Mouse (Mus musculus): Measurements from ENCODE around the gene Utp14b. TPM values are rescaled to one million over a fixed set of nuclear protein-coding genes. Genes with fewer than 3 reads are reported as not detected.

Gene Utp14b
- polyA plus RNA-seq, 1 experiment from 2014 or later: 5.8 TPM

GRCm38 (mm10) chr1:78665954-78666499 lies 8.2 kb downstream of the Utp14b start:
- no peak overlapping the region for H3K27ac ChIP-seq (ENCODE audit: low read depth)
- 97% methylated on average over 9 of the region's 9 CpGs for WGBS
- H3K27me3 ChIP-seq (replicated peaks; ENCODE audit: control insufficient read depth, insufficient read depth, low read length): no peaks in the 10 kb centered on the region
- ATAC-seq (replicated peaks; ENCODE audit: low FRiP score, low TSS enrichment, low read depth) (no peak), DNase-seq (ENCODE audit: low spot score) (peak; percentile 6)
- peaks cover 47% of the 10 kb centered on the region for H3K36me3 ChIP-seq (ENCODE audit: control insufficient read depth, insufficient read depth, low read length)
- no peak overlapping the region for H3K4me2 ChIP-seq (ENCODE audit: low read length)
- H3K4me3 ChIP-seq (ENCODE audit: low read depth, low read length): no peak overlapping the region
- H3K9ac ChIP-seq (ENCODE audit: low read length): no peak overlapping the region
- peaks cover 11% of the 10 kb centered on the region; the same call in 1 of the 2 replicates for H3K4me1 ChIP-seq (replicated peaks; ENCODE audit: control insufficient read depth, insufficient read depth, low read length)
- H3K9me3 ChIP-seq (ENCODE audit: control insufficient read depth, low read length): no peaks in the 10 kb centered on the region

DNA sequence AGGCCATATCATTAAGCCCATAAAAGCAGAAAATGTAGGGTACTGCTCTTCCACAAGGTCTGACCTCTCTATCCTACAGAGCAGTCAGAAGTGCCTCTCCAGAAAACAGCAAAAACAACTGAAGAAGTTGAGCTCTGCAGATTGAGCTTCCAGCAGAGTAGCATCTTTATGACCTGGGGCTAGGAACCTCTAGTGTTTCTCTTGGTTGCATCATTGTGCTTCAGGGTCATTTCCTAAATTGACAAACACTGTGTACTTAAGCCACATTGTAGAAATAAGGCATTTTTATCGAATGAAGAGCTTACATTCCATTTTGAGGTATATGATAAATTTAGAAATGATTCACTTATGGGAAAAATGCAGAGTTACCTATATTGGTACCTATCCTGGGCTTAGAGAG lies 8.7 kb downstream of the Utp14b start:
- no peaks in the 10 kb centered on the region for H3K27me3 ChIP-seq (replicated peaks; ENCODE audit: control insufficient read depth, insufficient read depth, low read length)
- no peak overlapping the region for H3K27ac ChIP-seq (ENCODE audit: low read depth)
- H3K4me3 ChIP-seq (ENCODE audit: low read depth, low read length): no peak overlapping the region
- no peak for ATAC-seq (replicated peaks; ENCODE audit: low FRiP score, low TSS enrichment, low read depth)
- no peak overlapping the region for H3K4me2 ChIP-seq (ENCODE audit: low read length)
- WGBS: 88% methylated on average over 1 of the region's 1 CpGs
- H3K9me3 ChIP-seq (ENCODE audit: control insufficient read depth, low read length): no peaks in the 10 kb centered on the region
- peaks cover 5% of the 10 kb centered on the region; the same call in 1 of the 2 replicates for H3K4me1 ChIP-seq (replicated peaks; ENCODE audit: control insufficient read depth, insufficient read depth, low read length)
- DNase-seq (ENCODE audit: low spot score): no peak
- H3K9ac ChIP-seq (ENCODE audit: low read length): no peak overlapping the region
- H3K36me3 ChIP-seq (ENCODE audit: control insufficient read depth, insufficient read depth, low read length): peaks cover 47% of the 10 kb centered on the region

DNA sequence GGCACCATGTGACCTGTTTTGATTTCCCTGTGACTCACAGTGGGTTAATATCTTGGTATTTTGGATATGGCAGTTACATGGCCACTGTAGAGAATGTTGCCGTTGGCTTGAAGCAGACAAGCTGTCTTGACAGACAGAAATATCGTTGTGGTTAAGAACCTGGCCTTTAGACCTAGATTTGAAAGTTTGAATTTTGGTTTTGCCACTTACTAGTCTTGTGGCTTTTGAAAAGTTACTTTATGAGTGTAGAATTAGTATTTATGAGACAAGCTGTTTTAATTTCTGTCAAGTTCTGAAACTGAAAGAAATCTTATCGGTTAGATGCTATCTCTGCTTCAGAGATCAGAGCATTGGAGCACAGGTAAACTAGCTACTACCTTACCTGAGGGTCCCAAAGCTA lies 24.5 kb downstream of the Utp14b start:
- Histone ChIP-seq H3K9ac (ENCODE audit: low read length) (no peak overlapping the region), H3K9me3 (ENCODE audit: control insufficient read depth, low read length) (no peaks in the 10 kb centered on the region), H3K4me3 (ENCODE audit: low read depth, low read length) (no peak overlapping the region), H3K36me3 (ENCODE audit: control insufficient read depth, insufficient read depth, low read length) (peaks cover 11% of the 10 kb centered on the region), H3K27ac (ENCODE audit: low read depth) (no peak overlapping the region), H3K27me3 (replicated peaks; ENCODE audit: control insufficient read depth, insufficient read depth, low read length) (no peaks in the 10 kb centered on the region), H3K4me1 (replicated peaks; ENCODE audit: control insufficient read depth, insufficient read depth, low read length) (no peaks in the 10 kb centered on the region), H3K4me2 (ENCODE audit: low read length) (no peak overlapping the region)
- DNase-seq (ENCODE audit: low spot score) (no peak), ATAC-seq (replicated peaks; ENCODE audit: low FRiP score, low TSS enrichment, low read depth) (no peak)
- WGBS: 88% methylated on average over 3 of the region's 3 CpGs

DNA sequence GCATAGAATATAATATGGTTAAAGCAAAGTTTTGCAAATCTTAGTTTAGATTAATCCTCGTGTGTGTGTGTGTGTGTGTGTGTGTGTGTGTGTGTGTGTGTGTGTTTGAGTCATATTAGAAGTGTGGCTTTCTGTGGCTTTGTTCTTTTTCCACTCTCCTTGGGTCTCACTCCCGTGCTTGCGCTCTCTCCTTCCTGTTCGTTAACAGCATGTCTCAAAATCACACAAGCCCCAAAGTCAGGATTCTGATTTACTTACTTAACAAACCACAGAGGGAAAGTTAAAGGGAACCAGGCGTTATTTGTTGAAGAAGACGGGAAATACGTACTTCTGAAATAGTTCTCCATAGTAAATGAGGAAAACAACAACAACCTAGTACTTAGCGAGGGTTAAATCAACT lies 26.3 kb downstream of the Utp14b start:
- ATAC-seq (replicated peaks; ENCODE audit: low FRiP score, low TSS enrichment, low read depth) (no peak), DNase-seq (ENCODE audit: low spot score) (no peak)
- Histone ChIP-seq H3K36me3 (ENCODE audit: control insufficient read depth, insufficient read depth, low read length) (peaks cover 22% of the 10 kb centered on the region), H3K9ac (ENCODE audit: low read length) (no peak overlapping the region), H3K27me3 (replicated peaks; ENCODE audit: control insufficient read depth, insufficient read depth, low read length) (no peaks in the 10 kb centered on the region), H3K4me3 (ENCODE audit: low read depth, low read length) (no peak overlapping the region), H3K4me1 (replicated peaks; ENCODE audit: control insufficient read depth, insufficient read depth, low read length) (no peaks in the 10 kb centered on the region), H3K4me2 (ENCODE audit: low read length) (no peak overlapping the region), H3K27ac (ENCODE audit: low read depth) (no peak overlapping the region), H3K9me3 (ENCODE audit: control insufficient read depth, low read length) (no peaks in the 10 kb centered on the region)
- 83% methylated on average over 8 of the region's 8 CpGs for WGBS

DNA sequence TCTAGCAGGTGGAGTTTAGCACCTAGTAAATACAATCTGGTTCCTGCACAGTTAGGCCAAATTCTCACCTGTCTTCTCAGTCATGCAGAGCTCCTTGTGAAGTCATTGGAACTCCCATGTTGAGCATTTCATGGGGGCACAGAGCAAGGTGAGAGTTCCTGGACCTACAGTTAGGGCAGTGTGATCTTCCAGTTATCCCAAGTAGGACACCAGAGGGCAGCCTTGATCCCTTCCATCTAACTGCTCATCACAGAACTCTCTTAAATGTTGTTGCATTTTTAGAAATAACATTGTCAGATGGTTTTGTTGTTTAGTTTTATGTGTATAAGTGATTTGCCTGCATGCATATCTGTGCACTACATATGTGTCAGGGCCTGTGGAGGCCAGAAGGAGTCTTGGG lies 29.0 kb downstream of the Utp14b start:
- H3K4me3 ChIP-seq (ENCODE audit: low read depth, low read length): no peak overlapping the region
- H3K9me3 ChIP-seq (ENCODE audit: control insufficient read depth, low read length): no peaks in the 10 kb centered on the region
- no peak overlapping the region for H3K9ac ChIP-seq (ENCODE audit: low read length)
- DNase-seq (ENCODE audit: low spot score) (no peak), ATAC-seq (replicated peaks; ENCODE audit: low FRiP score, low TSS enrichment, low read depth) (no peak)
- H3K4me1 ChIP-seq (replicated peaks; ENCODE audit: control insufficient read depth, insufficient read depth, low read length): no peaks in the 10 kb centered on the region
- H3K27me3 ChIP-seq (replicated peaks; ENCODE audit: control insufficient read depth, insufficient read depth, low read length): no peaks in the 10 kb centered on the region
- no peak overlapping the region for H3K4me2 ChIP-seq (ENCODE audit: low read length)
- peaks cover 38% of the 10 kb centered on the region for H3K36me3 ChIP-seq (ENCODE audit: control insufficient read depth, insufficient read depth, low read length)
- no peak overlapping the region for H3K27ac ChIP-seq (ENCODE audit: low read depth)

DNA sequence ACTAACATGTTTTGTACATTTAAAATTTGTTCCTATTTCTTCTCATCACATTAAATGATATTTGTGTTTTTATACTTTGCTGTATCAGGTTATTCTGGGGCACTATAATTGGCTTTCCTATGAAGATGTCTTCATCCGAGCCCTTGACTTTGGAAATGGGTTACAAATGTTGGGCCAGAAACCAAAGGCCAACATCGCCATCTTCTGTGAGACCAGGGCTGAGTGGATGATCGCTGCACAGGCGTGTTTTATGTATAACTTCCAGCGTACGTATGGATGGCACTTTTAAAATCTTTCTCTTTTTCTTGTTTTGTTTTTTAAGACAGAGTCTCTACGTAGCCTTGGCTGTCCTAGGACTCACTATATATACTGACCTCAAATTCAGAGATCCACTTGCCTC lies 30.3 kb downstream of the Utp14b start:
- Histone ChIP-seq H3K9ac (ENCODE audit: low read length) (no peak overlapping the region), H3K4me2 (ENCODE audit: low read length) (no peak overlapping the region), H3K27ac (ENCODE audit: low read depth) (no peak overlapping the region), H3K27me3 (replicated peaks; ENCODE audit: control insufficient read depth, insufficient read depth, low read length) (no peaks in the 10 kb centered on the region), H3K4me1 (replicated peaks; ENCODE audit: control insufficient read depth, insufficient read depth, low read length) (no peaks in the 10 kb centered on the region), H3K36me3 (ENCODE audit: control insufficient read depth, insufficient read depth, low read length) (peaks cover 43% of the 10 kb centered on the region), H3K4me3 (ENCODE audit: low read depth, low read length) (no peak overlapping the region), H3K9me3 (ENCODE audit: control insufficient read depth, low read length) (no peaks in the 10 kb centered on the region)
- DNase-seq (ENCODE audit: low spot score) (no peak), ATAC-seq (replicated peaks; ENCODE audit: low FRiP score, low TSS enrichment, low read depth) (no peak)
- WGBS: 90% methylated on average over 7 of the region's 7 CpGs

DNA sequence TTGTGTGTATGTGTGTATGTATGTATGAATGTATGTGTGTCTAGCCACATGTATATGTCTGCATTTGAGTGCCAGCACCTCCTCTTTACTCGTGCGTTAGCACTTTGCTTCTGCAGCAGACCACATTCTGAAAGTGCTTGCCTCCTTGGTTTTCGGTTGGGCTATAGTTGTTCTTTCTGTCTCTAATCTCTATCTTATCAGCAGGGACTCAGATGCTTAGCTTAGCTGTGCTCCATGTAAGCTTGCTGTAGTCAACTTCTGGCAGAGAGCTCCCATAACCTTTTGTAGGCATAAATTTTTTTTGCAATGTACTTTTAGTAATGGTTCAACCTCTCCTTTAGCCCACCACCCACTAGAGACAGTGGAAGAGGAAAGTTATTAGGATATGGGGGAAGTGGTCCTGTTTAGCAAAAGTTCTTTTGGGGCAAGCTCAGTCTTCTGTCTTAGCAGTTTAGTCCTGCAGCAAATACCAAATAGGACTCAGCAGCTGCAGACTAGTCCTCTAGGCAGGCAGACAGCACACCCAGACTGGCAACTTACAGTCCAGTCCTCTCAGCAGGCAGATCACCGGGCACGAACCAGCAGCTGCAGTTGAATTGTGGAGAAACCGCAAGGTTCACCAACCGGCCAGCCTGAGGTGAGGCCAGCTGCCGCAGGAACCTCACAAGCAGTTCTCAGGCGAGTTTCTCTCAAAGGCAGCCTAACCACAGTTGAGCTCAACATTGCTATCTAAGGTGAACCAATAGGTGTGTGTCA lies 36.8 kb downstream of the Utp14b start:
- peaks cover 87% of the 10 kb centered on the region for H3K36me3 ChIP-seq (ENCODE audit: control insufficient read depth, insufficient read depth, low read length)
- H3K27me3 ChIP-seq (replicated peaks; ENCODE audit: control insufficient read depth, insufficient read depth, low read length): no peaks in the 10 kb centered on the region

DNA sequence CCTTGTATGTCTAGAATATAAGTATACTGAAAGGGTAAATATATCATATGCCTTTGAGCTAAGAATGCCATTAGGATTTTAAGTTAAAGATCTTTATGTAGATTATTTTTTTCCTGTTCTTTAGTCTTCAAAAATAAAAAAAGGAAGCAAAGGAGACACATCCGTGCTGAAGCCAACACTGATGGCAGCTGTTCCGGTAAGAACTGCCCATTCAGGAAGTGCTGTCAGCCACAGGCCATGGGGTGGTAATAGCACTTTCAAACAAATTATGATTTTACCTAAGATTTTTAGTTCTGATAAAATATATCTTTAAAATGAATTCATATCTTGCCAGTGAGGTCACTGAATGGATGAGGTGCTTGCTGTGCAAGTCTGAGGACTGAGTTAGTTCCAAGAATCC lies 38.5 kb downstream of the Utp14b start:
- H3K27me3 ChIP-seq (replicated peaks; ENCODE audit: control insufficient read depth, insufficient read depth, low read length): no peaks in the 10 kb centered on the region
- ATAC-seq (replicated peaks; ENCODE audit: low FRiP score, low TSS enrichment, low read depth): no peak
- H3K27ac ChIP-seq (ENCODE audit: low read depth): no peak overlapping the region
- peaks cover 88% of the 10 kb centered on the region for H3K36me3 ChIP-seq (ENCODE audit: control insufficient read depth, insufficient read depth, low read length)
- H3K4me3 ChIP-seq (ENCODE audit: low read depth, low read length): no peak overlapping the region
- no peak for DNase-seq (ENCODE audit: low spot score)
- H3K4me1 ChIP-seq (replicated peaks; ENCODE audit: control insufficient read depth, insufficient read depth, low read length): no peaks in the 10 kb centered on the region
- WGBS: 89% methylated on average over 2 of the region's 2 CpGs
- no peak overlapping the region for H3K9ac ChIP-seq (ENCODE audit: low read length)
- no peaks in the 10 kb centered on the region for H3K9me3 ChIP-seq (ENCODE audit: control insufficient read depth, low read length)
- no peak overlapping the region for H3K4me2 ChIP-seq (ENCODE audit: low read length)

More for the DNA sequence above, 36.8 kb downstream of the Utp14b start:
- H3K4me1 ChIP-seq (replicated peaks; ENCODE audit: control insufficient read depth, insufficient read depth, low read length): no peaks in the 10 kb centered on the region
- no peak overlapping the region for H3K4me3 ChIP-seq (ENCODE audit: low read depth, low read length)
- no peaks in the 10 kb centered on the region for H3K9me3 ChIP-seq (ENCODE audit: control insufficient read depth, low read length)
- DNase-seq (ENCODE audit: low spot score) (no peak), ATAC-seq (replicated peaks; ENCODE audit: low FRiP score, low TSS enrichment, low read depth) (no peak)
- 89% methylated on average over 9 of the region's 9 CpGs for WGBS
- H3K4me2 ChIP-seq (ENCODE audit: low read length): no peak overlapping the region
- H3K9ac ChIP-seq (ENCODE audit: low read length): no peak overlapping the region
- no peak overlapping the region for H3K27ac ChIP-seq (ENCODE audit: low read depth)

DNA sequence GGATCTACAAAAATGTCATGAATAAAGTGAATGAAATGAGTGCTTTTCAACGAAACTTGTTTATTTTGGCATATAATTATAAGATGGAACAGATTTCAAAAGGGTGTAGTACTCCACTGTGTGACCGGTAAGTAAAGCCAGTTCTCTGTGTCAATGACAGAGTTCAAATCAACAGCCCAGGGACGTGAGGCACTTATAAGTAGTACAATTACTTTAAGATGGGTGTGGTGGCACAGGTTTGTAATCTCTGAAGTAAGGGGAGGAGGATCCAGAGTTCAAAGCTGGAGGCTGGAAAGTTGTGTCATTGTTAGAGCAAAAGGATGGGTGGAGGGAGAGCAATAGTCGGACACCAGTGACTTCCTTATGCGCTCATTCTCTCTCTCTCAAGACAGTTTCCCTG lies 39.1 kb downstream of the Utp14b start:
- Histone ChIP-seq H3K36me3 (ENCODE audit: control insufficient read depth, insufficient read depth, low read length) (peaks cover 88% of the 10 kb centered on the region), H3K4me1 (replicated peaks; ENCODE audit: control insufficient read depth, insufficient read depth, low read length) (no peaks in the 10 kb centered on the region), H3K9ac (ENCODE audit: low read length) (no peak overlapping the region), H3K4me3 (ENCODE audit: low read depth, low read length) (no peak overlapping the region), H3K9me3 (ENCODE audit: control insufficient read depth, low read length) (no peaks in the 10 kb centered on the region), H3K27me3 (replicated peaks; ENCODE audit: control insufficient read depth, insufficient read depth, low read length) (no peaks in the 10 kb centered on the region), H3K27ac (ENCODE audit: low read depth) (no peak overlapping the region), H3K4me2 (ENCODE audit: low read length) (no peak overlapping the region)
- DNase-seq (ENCODE audit: low spot score) (no peak), ATAC-seq (replicated peaks; ENCODE audit: low FRiP score, low TSS enrichment, low read depth) (no peak)
- 86% methylated on average over 5 of the region's 5 CpGs for WGBS
